Comparison of ENCODE assay signal across 27 mouse cellular contexts in genomic region chr6:17978324-17978723, GRCm38 (mm10). TPM values are rescaled to one million over a fixed set of nuclear protein-coding genes. Genes with fewer than 3 reads are reported as not detected.
DNase-seq lines count a peak whose midpoint lies in the region; TF ChIP-seq lines count a peak whose summit lies in the region.
"Had no signal": no experiment of that assay in that cellular context is flagged by ENCODE, and none has a peak within 500 bp of the region (broad histone marks: within the 10 kb centered on the region; RNA-seq: fewer than 3 reads in every experiment).

No protein-coding gene starts in this region.

- no peaks in the 10 kb centered on the region for H3K9me3 ChIP-seq in limb, embryonic 10.5 days (replicated peaks)
- H3K9me3 ChIP-seq: embryonic facial prominence, embryonic 10.5 days; forebrain, embryonic 10.5 days; heart, embryonic 13.5 days; hindbrain, embryonic 12.5 days; limb, embryonic 13.5 days; liver, embryonic 12.5 days; megakaryocyte, embryonic 14.5 days; midbrain, embryonic 13.5 days had no signal

- no peaks in the 10 kb centered on the region for H3K27me3 ChIP-seq in limb, embryonic 10.5 days (ENCODE audit: low read depth, poor library complexity, severe bottlenecking)
- H3K27me3 ChIP-seq: heart, embryonic 13.5 days; hindbrain, embryonic 12.5 days; limb, embryonic 13.5 days; liver, embryonic 12.5 days; midbrain, embryonic 13.5 days had no signal

- DNase-seq in frontal cortex, postnatal 36 days (ENCODE audit: low spot score in 2 of 2), result peak; percentile 15 to 20
- DNase-seq in frontal cortex, postnatal 10 days (ENCODE audit: low spot score in 2 of 2), result no peak
- DNase-seq in right cerebral cortex, adult 2 months (ENCODE audit: low spot score in 2 of 2), result peak; percentile 26 to 33
- DNase-seq in right cerebral cortex, postnatal 14 days, result no peak
- DNase-seq in brain, adult 2 months (ENCODE audit: low read depth, low spot score), result peak; percentile 81
- DNase-seq in limb, embryonic 10.5 days (ENCODE audit: low spot score), result no peak
- no peak for DNase-seq in gastrocnemius, adult 2 months
- DNase-seq: adrenal gland, postnatal 25 days; B cell, adult 2 months; cerebellum, adult 9-11 months; gastrocnemius, postnatal 25 days; heart, adult 18-20 months; heart, postnatal 14 days; kidney, postnatal 25 days; lung, adult 18-20 months; lung, postnatal 14 days had no signal

- H3K4me1 ChIP-seq in limb, embryonic 10.5 days, result no peaks in the 10 kb centered on the region
- H3K4me1 ChIP-seq: embryonic facial prominence, embryonic 10.5 days; forebrain, embryonic 10.5 days; heart, embryonic 13.5 days; hindbrain, embryonic 12.5 days; limb, embryonic 13.5 days; liver, embryonic 12.5 days; megakaryocyte, embryonic 14.5 days; midbrain, embryonic 13.5 days had no signal

- no peak overlapping the region for H3K27ac ChIP-seq in limb, embryonic 10.5 days
- no peak overlapping the region for H3K27ac ChIP-seq in gastrocnemius, adult 2 months
- H3K27ac ChIP-seq: embryonic facial prominence, embryonic 10.5 days; forebrain, embryonic 10.5 days; heart, embryonic 13.5 days; hindbrain, embryonic 12.5 days; limb, embryonic 13.5 days; liver, embryonic 12.5 days; midbrain, embryonic 13.5 days; stomach, postnatal 0 days had no signal

- WGBS in limb, embryonic 10.5 days, result 93% methylated on average over 5 of the region's 5 CpGs

- no peaks in the 10 kb centered on the region for H3K36me3 ChIP-seq in limb, embryonic 10.5 days
- H3K36me3 ChIP-seq: embryonic facial prominence, embryonic 10.5 days; forebrain, embryonic 10.5 days; heart, embryonic 13.5 days; hindbrain, embryonic 12.5 days; limb, embryonic 13.5 days; liver, embryonic 12.5 days; midbrain, embryonic 13.5 days had no signal

- H3K4me3 ChIP-seq in limb, embryonic 10.5 days, result no peak overlapping the region
- no peak overlapping the region for H3K4me3 ChIP-seq in gastrocnemius, adult 2 months
- H3K4me3 ChIP-seq: embryonic facial prominence, embryonic 10.5 days; forebrain, embryonic 10.5 days; heart, embryonic 13.5 days; hindbrain, embryonic 12.5 days; limb, embryonic 13.5 days; liver, embryonic 12.5 days; megakaryocyte, embryonic 14.5 days; midbrain, embryonic 13.5 days had no signal

- no peak for TF ChIP-seq CTCF in gastrocnemius, adult 2 months (IDR thresholded peaks at IDR 0.05)

- intact Hi-C loops in gastrocnemius, adult 2 months (cut with DNase I), result no loop called here

RNA-seq across cellular contexts. Expression of gene Wnt2, which starts 52.1 kb away (rescaled TPM):
- polyA plus RNA-seq in limb, embryonic 10.5 days (2016; fragmentation: Nextera tagmentation; extraction: Ambion mirVana), result 3.9 and 9.1 TPM in 2 replicates
- under 1 TPM; 0.31 to 0.59 TPM for total RNA-seq in gastrocnemius, adult 2 months (2021)
- total RNA-seq: MEL; monocyte, adult 5-6 weeks had no signal

Comparison
In these comparisons a context has a peak if more than half of its experiments do, and no peak if none do; other contexts are left out.
1. DNase-seq: peak in frontal cortex, postnatal 36 days (2 of 2), right cerebral cortex, adult 2 months (2 of 2) and brain, adult 2 months (single experiment); none in frontal cortex, postnatal 10 days (0 of 2), right cerebral cortex, postnatal 14 days (single experiment), limb, embryonic 10.5 days (single experiment) and gastrocnemius, adult 2 months (single experiment).